31 mouse cellular contexts compared by ENCODE assay signal in the genomic region with DNA sequence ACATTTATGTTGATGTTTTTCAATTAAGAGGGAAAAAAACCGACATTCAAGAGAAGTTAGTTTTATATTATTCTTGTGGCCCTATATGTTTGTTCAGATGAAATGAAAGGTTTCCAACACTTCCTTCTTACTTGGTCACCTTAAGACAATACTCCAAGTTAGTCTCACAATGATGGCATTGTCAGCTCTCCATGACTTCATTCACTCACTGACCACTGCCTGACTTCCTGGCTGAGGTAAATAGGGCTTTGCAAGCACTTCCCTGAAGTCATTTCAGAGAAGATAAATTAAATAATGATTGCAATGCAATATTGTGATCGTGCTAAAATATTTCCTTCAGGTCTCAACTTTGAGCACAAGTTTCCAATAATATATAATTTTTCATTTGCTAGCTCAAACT.
"Had no signal": no experiment of that assay in that cellular context is flagged by ENCODE, and none has a peak within 500 bp of the region (broad histone marks: within the 10 kb centered on the region; RNA-seq: fewer than 3 reads in every experiment).

No protein-coding gene starts in this region.

- H3K9ac ChIP-seq: limb, embryonic 12.5 days; limb, embryonic 13.5 days; limb, embryonic 15.5 days; liver, embryonic 12.5 days; liver, embryonic 13.5 days; liver, embryonic 14.5 days; liver, embryonic 15.5 days; liver, postnatal 0 days; lung, embryonic 14.5 days; lung, embryonic 15.5 days; midbrain, embryonic 12.5 days; midbrain, embryonic 13.5 days; midbrain, embryonic 15.5 days had no signal

- DNase-seq: left cerebral cortex, postnatal 4 days; liver; liver, embryonic 13.5 days; liver, postnatal 0 days; lung, adult 18-20 months; lung, adult 2 months; lung, embryonic 14.5 days; lung, postnatal 10 days; lung, postnatal 14 days; lung, postnatal 36 days; lung, postnatal 4 days; midbrain, embryonic 14.5 days had no signal

- H3K36me3 ChIP-seq: limb, embryonic 12.5 days; limb, embryonic 13.5 days; limb, embryonic 15.5 days; liver, embryonic 12.5 days; liver, embryonic 13.5 days; liver, embryonic 15.5 days; lung, embryonic 15.5 days; midbrain, embryonic 10.5 days; midbrain, embryonic 12.5 days; midbrain, embryonic 13.5 days; midbrain, embryonic 15.5 days had no signal

- H3K4me1 ChIP-seq: limb, embryonic 12.5 days; limb, embryonic 15.5 days; liver, embryonic 12.5 days; liver, embryonic 13.5 days; liver, embryonic 15.5 days; lung, embryonic 15.5 days; megakaryocyte, embryonic 14.5 days; midbrain, embryonic 10.5 days; midbrain, embryonic 12.5 days; midbrain, embryonic 13.5 days; midbrain, embryonic 15.5 days had no signal

- ATAC-seq: liver, embryonic 12.5 days; liver, postnatal 0 days; lung, postnatal 0 days; midbrain, embryonic 13.5 days; midbrain, embryonic 15.5 days; midbrain, embryonic 16.5 days had no signal

- H3K4me2 ChIP-seq: limb, embryonic 12.5 days; limb, embryonic 13.5 days; limb, embryonic 15.5 days; liver, embryonic 11.5 days; liver, embryonic 12.5 days; liver, embryonic 13.5 days; liver, embryonic 15.5 days; lung, embryonic 14.5 days; lung, embryonic 15.5 days; midbrain, embryonic 11.5 days; midbrain, embryonic 12.5 days; midbrain, embryonic 13.5 days; midbrain, embryonic 15.5 days had no signal

- H3K4me3 ChIP-seq: left cerebral cortex, adult 2 months; limb, embryonic 12.5 days; limb, embryonic 13.5 days; limb, embryonic 15.5 days; liver, embryonic 12.5 days; liver, embryonic 13.5 days; liver, embryonic 15.5 days; lung, embryonic 15.5 days; megakaryocyte, embryonic 14.5 days; midbrain, embryonic 10.5 days; midbrain, embryonic 12.5 days; midbrain, embryonic 13.5 days; midbrain, embryonic 15.5 days; myocyte had no signal

- H3K9me3 ChIP-seq: limb, embryonic 13.5 days; limb, embryonic 15.5 days; liver, embryonic 12.5 days; liver, embryonic 13.5 days; liver, embryonic 15.5 days; lung, embryonic 15.5 days; megakaryocyte, embryonic 14.5 days; midbrain, embryonic 10.5 days; midbrain, embryonic 12.5 days; midbrain, embryonic 13.5 days; midbrain, embryonic 15.5 days had no signal

- H3K27ac ChIP-seq: left cerebral cortex, adult 2 months; limb, embryonic 12.5 days; limb, embryonic 13.5 days; limb, embryonic 15.5 days; liver, embryonic 12.5 days; liver, embryonic 13.5 days; liver, embryonic 14.5 days; liver, embryonic 15.5 days; lung, embryonic 15.5 days; macrophage; midbrain, embryonic 10.5 days; midbrain, embryonic 12.5 days; midbrain, embryonic 13.5 days; midbrain, embryonic 15.5 days had no signal

- H3K27me3 ChIP-seq: limb, embryonic 15.5 days; liver, embryonic 12.5 days; liver, embryonic 13.5 days; liver, embryonic 15.5 days; lung, embryonic 15.5 days; megakaryocyte, embryonic 14.5 days; midbrain, embryonic 12.5 days; midbrain, embryonic 13.5 days; midbrain, embryonic 15.5 days had no signal
